Mouse (Mus musculus) limb, embryonic 14.5 days (tissue): ENCODE data around the gene Spata16. TPM values are rescaled to one million over a fixed set of nuclear protein-coding genes. Genes with fewer than 3 reads are reported as not detected.

Source experiments
- ATAC-seq: fragments of 200-750 bp; cut with Nextera tagmentation; 2 replicates; pipeline ENCODE4 v1.8.0; 2017; ENCODE audit warnings: low read depth, moderate number of reproducible peaks, moderate TSS enrichment; ENCODE audit not compliant: low FRiP score
- DNase-seq: peaks from one replicate; pipeline ENCODE4 v3.0.0-alpha.2; 2015; ENCODE audit warnings: low spot score
- H3K27ac ChIP-seq: fragments of 300-500 bp; sonication (generic); replicated peaks from 2 replicates; pipeline ENCODE4 v1.5.1; 2014; ENCODE audit warnings: low read depth, mild to moderate bottlenecking, low read length, moderate library complexity, mixed read lengths
- H3K27me3 ChIP-seq: fragments of 300-500 bp; sonication (generic); 2 replicates; pipeline ENCODE4 v1.6.1; 2014; ENCODE audit warnings: low read length, mixed read lengths; ENCODE audit not compliant: control insufficient read depth, insufficient read depth
- H3K36me3 ChIP-seq: fragments of 300-500 bp; sonication (generic); 2 replicates; pipeline ENCODE4 v1.6.1; 2014; ENCODE audit warnings: mild to moderate bottlenecking, low read length, moderate library complexity, mixed read lengths; ENCODE audit not compliant: control insufficient read depth, insufficient read depth
- H3K4me1 ChIP-seq: fragments of 300-500 bp; sonication (generic); 2 replicates; pipeline ENCODE4 v1.6.1; 2014; ENCODE audit warnings: antibody characterized with exemption, low read length, mixed read lengths; ENCODE audit not compliant: control insufficient read depth, insufficient read depth
- H3K4me2 ChIP-seq: fragments of 300-500 bp; sonication (generic); replicated peaks from 2 replicates; pipeline ENCODE4 v1.6.1; 2014; ENCODE audit warnings: low read depth, mild to moderate bottlenecking, low read length, moderate library complexity; ENCODE audit not compliant: severe bottlenecking
- H3K4me3 ChIP-seq: fragments of 300-500 bp; sonication (generic); replicated peaks from 2 replicates; pipeline ENCODE4 v1.5.1; 2014; ENCODE audit warnings: low read length
- H3K9ac ChIP-seq: fragments of 300-500 bp; sonication (generic); 2 replicates; pipeline ENCODE4 v1.6.1; 2014; ENCODE audit warnings: mild to moderate bottlenecking, low read depth, low read length, moderate library complexity; ENCODE audit not compliant: severe bottlenecking
- H3K9me3 ChIP-seq: fragments of 300-500 bp; sonication (generic); 2 replicates; pipeline ENCODE4 v1.6.1; 2016; ENCODE audit warnings: low read length; ENCODE audit not compliant: control insufficient read depth
- POLR2A ChIP-seq: fragments of 200-500 bp; IDR thresholded peaks from 2 replicates; pipeline ENCODE4 v1.8.0; 2012; ENCODE audit warnings: inconsistent platforms, mild to moderate bottlenecking, moderate library complexity, borderline replicate concordance; ENCODE audit not compliant: insufficient read depth, insufficient read length; ENCODE audit errors: extremely low read depth
- WGBS: fragments of 180-500 bp; shearing (Covaris S2); extraction: QIAGEN DNeasy Blood & Tissue Kit; methylation state at CpG from one replicate; pipeline ENCODE4 v1.1.7; 2014; 5-methylcytosine and 5-hydroxymethylcytosine counted together
- polyA plus RNA-seq, 2 experiments: library from polyadenylated mRNA; depleted of rRNA in 1 of 2; stranded (reverse) in 1 of 2; unstranded in 1 of 2; fragments of >200 nt; fragmentation: Nextera tagmentation in 1 of 2; extraction: Ambion mirVana in 1 of 2; gene quantifications; 2 replicates each; pipeline versions ENCODE4 v1.2.1 to v1.2.3; 2012 to 2014

Gene Spata16
- polyA plus RNA-seq, 2 experiments, result not detected

DNA sequence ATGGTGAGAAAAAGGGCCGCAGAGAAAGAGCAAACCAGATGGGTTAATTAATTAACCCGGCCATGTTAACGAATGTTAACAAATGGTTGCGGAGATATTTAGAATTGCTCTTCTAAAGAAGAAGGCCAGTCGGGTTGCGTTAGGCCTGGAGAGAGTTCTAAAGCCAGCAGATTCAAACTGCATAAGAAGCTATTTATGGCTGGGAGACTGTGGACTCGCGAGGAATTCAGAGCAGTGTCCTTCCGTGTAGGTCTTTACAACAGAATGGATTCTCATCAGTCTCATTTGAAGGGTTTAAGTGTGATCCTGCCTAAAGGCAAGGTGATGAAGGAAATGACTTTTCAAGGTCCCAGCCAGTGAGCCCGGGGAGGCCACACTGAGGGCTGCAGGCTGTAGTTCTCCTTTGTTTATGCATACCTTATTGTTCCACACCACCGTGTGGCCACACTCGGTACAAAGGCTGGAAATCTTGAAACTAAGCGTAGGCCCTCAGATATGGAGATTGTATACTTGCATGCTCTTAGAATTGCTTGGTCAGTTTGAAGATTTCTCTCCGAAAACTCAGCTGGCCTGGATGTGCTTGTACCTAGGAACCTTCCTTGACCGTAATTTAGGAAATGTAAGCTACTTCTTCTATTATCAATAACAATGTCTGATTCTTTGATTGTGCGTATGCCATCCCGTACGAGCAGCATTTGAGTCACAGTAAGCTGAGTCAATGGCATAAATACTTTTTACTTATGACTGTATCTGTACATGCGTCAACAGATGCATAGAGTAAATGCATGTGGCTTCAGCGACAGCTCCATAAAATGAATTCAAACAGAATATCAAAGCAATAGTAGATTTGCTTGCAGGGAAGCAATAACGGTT is 197.0 kb downstream of the Spata16 start:
- no peak overlapping the region for H3K9ac ChIP-seq
- DNase-seq (peak; percentile 20), ATAC-seq (peak; percentile 74; the same call in 1 of the 2 replicates)
- H3K36me3 ChIP-seq, result no peaks in the 10 kb centered on the region
- no peak overlapping the region for H3K27ac ChIP-seq
- no peak overlapping the region for H3K4me3 ChIP-seq
- H3K27me3 ChIP-seq, result no peaks in the 10 kb centered on the region
- H3K4me1 ChIP-seq, result no peaks in the 10 kb centered on the region
- H3K4me2 ChIP-seq, result no peak overlapping the region
- 65% methylated on average over 21 of the region's 21 CpGs for WGBS
- TF ChIP-seq POLR2A, result no peak
- H3K9me3 ChIP-seq, result no peaks in the 10 kb centered on the region

DNA sequence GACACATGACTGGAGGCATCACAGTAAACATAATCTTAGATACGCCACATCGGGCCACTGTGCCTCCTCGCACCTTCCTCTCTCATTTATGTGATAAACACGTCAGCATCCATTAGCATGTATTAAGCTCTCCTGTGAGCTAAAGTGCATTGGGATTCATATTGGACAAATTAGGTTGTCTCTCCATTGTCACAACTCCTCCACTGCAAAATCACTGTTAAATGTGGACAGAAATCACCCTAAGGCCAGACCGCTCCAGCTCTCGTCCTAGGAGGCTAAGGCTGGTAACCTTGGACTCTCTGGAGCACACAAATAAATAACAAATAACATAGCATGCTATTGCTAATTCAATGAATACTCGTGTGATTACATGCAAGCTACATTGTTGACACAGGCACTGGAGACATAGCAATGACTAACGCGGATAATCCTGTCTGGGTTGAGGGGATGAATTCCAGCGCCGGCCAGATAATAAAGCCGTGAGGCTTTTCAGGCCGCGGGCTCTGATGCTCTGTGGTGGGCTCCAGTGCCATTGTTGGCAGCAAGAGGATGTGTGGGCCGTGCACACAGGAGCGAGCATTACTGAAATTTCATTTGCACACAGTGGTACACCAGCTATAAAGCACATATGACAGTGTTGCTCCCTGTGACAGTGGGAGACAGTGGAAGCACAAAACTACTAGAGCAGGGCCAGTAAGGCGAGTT is 197.8 kb downstream of the Spata16 start:
- no peaks in the 10 kb centered on the region for H3K27me3 ChIP-seq
- H3K4me2 ChIP-seq, result no peak overlapping the region
- H3K4me1 ChIP-seq, result no peaks in the 10 kb centered on the region
- no peak for TF ChIP-seq POLR2A
- H3K9me3 ChIP-seq, result no peaks in the 10 kb centered on the region
- no peaks in the 10 kb centered on the region for H3K36me3 ChIP-seq
- DNase-seq (no peak), ATAC-seq (no peak)
- H3K4me3 ChIP-seq, result no peak overlapping the region
- no peak overlapping the region for H3K9ac ChIP-seq
- 92% methylated on average over 17 of the region's 17 CpGs for whole genome bisulfite sequencing
- no peak overlapping the region for H3K27ac ChIP-seq

DNA sequence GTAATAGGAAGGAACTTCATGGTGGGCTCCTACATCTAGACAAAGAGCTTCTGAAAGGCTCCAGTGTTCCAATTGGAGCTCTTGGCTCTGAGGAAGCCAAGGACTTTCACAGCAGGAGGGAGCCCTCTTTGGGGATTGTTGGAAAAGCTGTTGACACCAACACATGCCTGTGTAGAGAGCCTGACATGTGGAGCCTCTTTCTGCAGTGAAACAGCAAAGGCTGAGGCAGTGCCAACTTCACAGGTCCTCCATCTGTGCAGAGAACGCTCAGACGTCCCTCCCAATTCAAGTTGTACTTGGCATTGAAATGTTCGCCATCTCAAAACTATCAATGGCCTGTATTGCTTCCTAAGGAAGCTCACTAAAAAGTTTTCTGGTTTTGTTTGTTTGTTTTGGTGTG is 207.6 kb downstream of the Spata16 start:
- no peak for TF ChIP-seq POLR2A
- Histone ChIP-seq H3K4me1 (no peaks in the 10 kb centered on the region), H3K9ac (no peak overlapping the region), H3K36me3 (no peaks in the 10 kb centered on the region), H3K9me3 (no peaks in the 10 kb centered on the region), H3K27me3 (no peaks in the 10 kb centered on the region), H3K4me2 (no peak overlapping the region), H3K4me3 (no peak overlapping the region), H3K27ac (no peak overlapping the region)
- DNase-seq (no peak), ATAC-seq (no peak)
- WGBS, result 87% methylated on average over 3 of the region's 3 CpGs

DNA sequence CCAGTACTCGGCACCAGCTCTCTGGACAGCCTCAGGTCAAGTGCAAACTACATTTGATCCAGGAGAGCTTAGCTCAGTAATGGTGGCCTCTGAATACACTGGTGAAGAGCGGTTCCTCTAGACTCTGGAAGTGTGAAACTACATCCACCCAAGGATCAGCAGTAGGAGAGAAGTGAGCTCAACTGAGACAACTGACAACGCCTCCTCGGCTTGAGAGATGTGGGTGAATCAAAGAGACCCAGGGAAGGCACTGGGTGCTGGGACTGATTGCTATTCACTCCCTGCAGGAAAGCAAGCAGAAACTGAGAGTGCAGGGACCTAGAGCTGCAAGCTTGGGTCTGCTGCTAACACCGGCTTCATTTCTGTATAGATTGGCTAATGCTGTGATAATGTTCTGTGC is 210.5 kb downstream of the Spata16 start:
- Histone ChIP-seq H3K4me1 (no peaks in the 10 kb centered on the region), H3K9ac (no peak overlapping the region), H3K27me3 (no peaks in the 10 kb centered on the region), H3K27ac (no peak overlapping the region), H3K4me2 (no peak overlapping the region), H3K9me3 (no peaks in the 10 kb centered on the region), H3K36me3 (no peaks in the 10 kb centered on the region), H3K4me3 (no peak overlapping the region)
- ATAC-seq (no peak), DNase-seq (no peak)
- TF ChIP-seq POLR2A, result no peak
- 84% methylated on average over 5 of the region's 5 CpGs for WGBS

DNA sequence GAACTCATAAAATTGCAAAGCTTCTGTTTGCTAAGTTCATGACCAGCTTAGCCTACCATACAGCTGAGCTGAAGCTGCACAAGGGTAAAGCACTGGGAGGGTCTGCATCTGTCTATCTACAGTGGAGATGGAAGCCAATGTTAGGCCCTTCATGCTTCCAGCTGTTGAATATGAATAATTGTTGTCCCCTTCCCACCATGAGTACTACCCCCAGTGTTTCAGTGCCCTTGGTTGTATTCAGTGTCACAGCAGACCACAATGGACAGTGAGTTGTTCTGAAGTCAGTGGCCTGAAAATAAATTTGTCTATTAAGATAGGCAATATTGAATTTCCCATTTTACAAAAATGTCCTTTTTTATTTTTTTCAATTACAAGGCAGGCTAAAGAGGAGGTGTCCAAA is 212.8 kb downstream of the Spata16 start:
- ATAC-seq, result no peak
- no peak overlapping the region for H3K4me2 ChIP-seq
- H3K9me3 ChIP-seq, result no peaks in the 10 kb centered on the region
- no peaks in the 10 kb centered on the region for H3K27me3 ChIP-seq
- TF ChIP-seq POLR2A, result no peak
- no peak for DNase-seq
- H3K36me3 ChIP-seq, result no peaks in the 10 kb centered on the region
- no peak overlapping the region for H3K27ac ChIP-seq
- no peak overlapping the region for H3K4me3 ChIP-seq
- no peaks in the 10 kb centered on the region for H3K4me1 ChIP-seq
- no peak overlapping the region for H3K9ac ChIP-seq
